Mouse (Mus musculus) cerebellum, adult 11 months (tissue): ENCODE measurements around the gene Spsb4.
"Not testable (repeated sequence)": the region's sequence is repeated elsewhere in the genome, so short reads cannot be mapped to it uniquely, and the experiment has no call there.

Source experiments
- DNase-seq: peaks from one replicate; pipeline ENCODE4 v3.0.0; 2022

Gene Spsb4

DNA sequence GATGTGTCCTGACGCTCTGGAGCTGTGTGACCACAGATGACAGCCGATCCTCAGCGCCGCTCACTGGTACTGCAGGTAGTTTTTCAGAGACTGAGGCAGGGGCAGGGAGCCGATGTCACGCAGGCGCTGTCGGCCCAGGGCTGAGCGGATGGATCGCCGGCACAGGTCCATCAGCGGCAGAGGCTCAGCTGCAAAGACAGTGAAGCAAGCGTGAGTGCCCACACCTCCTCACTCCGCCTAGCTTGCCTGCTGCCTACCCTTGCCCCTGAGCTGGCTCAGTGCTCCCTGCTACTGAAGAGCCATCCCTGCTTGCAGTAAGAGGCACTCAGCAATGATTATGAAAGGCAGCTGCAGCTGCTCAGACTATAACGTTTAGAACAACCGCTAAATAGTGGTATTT is 74.1 kb downstream of the Spsb4 start:
- no peak for DNase-seq

DNA sequence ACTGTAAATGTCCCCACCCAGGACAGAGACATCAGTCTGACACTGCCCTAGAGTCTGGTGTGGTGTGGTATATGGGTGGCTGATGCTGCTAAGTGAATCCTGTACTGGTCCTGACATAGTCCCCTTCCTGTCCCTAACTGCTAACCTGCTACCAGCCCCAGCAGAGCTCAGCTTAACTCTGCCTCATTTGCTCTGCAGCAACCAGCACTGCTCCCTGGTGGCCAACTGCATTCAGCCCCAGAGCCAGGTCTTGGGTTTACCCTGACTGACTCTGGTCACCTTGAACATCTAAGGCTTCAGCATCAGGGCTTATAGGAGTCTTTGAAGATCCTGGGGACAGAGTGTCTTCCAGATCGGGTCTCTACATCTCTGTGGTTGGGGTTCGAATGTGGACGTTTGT is 75.7 kb downstream of the Spsb4 start:
- DNase-seq, result no peak

DNA sequence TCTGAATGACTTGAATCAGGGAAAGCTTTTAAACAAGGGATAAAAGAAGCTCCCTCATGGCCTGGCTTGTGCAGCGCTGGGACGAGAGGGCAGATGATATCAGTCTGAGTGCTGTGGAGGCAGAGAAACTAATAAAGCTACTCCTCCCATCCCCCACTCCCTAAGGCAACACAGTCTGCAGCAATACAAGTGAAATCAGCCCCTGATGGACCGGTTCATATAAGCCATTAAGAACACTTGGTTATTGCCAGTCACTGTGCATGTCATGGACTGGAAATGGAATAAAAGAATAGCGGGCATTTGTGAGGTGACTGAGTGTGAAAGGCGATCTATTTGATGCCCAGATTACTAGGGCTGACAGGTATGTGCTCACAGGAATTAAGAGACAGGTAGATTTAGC is 79.8 kb downstream of the Spsb4 start:
- no peak for DNase-seq

GRCm38 (mm10) chr9:96936427-96936826 is 82.2 kb downstream of the Spsb4 start:
- DNase-seq, result not testable (repeated sequence)

DNA sequence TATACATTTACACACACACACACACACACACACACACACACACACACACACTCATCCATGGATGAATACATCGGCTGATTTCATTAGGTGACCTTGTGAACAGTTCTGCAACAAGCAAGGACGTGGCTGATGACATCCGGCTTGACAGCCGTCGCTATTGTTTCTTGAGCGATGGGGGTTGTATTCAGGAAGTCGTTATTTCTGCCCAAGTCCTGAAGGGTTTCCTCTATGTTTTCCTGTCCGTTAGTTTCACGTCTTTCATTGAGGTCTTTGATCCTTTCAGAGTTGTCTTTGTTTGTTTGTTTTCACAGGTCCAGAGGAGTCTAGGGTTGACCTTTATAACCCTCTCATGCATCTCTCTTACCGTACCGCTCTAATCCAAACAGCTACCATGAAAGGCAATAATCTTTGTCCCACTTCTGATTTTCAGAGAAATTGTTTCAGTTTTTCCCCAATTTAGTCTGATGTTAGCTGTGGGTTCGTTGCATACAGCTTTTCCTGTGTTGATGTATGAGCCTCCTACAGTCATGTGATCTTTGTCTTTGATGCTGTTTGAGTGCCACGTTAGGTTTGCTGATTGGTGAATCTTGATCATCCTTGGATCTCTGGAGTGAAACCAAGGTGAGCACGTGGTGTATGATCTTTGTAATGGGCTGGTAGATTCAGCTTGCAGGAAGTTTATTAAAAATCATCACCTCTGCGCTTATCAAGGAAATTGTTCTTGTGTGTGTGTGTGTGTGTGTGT is 82.9 kb downstream of the Spsb4 start:
- no peak for DNase-seq

GRCm38 (mm10) chr9:96934816-96935215 is 83.8 kb downstream of the Spsb4 start:
- no peak for DNase-seq

DNA sequence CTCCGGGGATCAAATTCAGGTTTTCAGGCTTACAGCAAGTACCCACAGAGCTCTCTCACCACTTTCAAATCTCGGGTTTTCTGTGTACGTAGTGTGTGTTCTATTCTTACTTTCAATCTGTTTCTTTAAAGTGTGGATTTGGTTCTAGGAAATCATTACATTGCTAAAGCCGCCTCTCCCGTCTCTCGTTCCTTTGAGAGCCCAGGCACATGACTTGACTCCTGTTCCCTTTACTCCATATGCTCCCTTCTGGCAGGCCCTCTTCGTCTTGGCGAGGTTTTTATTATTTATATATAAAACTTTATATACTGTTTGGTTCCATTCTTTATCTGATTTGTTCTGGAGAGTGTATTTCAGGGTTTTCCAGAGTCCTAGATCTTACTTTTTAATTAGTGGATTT is 85.9 kb downstream of the Spsb4 start:
- DNase-seq, result no peak

DNA sequence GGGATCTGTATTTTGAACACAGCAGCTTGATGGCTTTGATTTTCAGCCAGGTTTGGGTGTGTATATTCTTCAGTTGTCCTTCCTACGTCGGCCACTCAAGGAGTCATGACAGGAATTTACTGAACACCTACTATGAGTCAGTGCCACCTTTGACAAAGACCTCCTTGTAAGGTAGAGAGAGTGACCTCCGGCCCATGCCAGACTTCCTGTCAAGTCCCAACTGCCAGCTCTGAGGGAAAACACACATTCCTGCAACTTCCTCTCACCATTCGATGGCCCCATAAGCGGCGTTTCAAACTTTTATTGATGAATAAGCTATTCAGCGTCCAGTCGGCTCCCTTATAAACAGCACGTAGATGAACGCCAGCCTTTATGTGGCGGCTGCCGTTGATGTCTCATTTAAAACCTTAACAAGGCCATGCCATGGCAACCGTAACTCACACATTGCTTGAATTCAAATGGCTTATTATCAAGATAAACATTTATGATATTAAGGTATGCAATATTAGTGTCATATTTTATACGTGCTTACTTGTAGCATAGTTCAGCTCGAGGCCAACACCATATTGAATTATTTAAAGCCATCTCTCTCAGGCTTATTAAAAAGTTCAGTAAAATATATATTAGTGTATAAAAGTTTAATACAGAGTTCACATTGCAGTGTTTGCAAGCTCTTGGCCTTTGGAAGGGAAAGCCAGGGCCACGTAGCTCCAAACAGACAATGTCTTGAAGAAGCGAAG is 94.9 kb downstream of the Spsb4 start:
- DNase-seq, result no peak

GRCm38 (mm10) chr9:96923119-96923518 is 95.5 kb downstream of the Spsb4 start:
- no peak for DNase-seq

GRCm38 (mm10) chr9:96916620-96917538 is 101.8 kb downstream of the Spsb4 start:
- DNase-seq, result peak; percentile 95

DNA sequence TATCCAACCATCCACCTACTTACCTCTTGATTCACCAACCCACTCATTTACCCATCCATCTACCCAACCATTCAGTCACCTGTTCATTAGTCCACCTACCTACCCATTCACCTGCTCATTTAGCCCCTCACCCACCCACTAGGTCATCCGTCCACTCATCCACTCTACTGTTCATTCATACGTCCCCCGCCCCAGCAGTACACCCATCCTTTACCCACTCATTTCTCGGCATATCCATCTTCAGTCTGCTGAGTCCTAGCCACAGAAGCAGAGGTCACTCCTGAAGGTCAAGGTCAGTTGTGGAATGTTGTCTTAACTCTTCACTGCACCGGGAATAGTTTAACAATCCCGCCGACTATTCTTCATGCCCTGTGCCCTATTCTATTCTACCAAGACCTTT is 102.6 kb downstream of the Spsb4 start:
- no peak for DNase-seq

DNA sequence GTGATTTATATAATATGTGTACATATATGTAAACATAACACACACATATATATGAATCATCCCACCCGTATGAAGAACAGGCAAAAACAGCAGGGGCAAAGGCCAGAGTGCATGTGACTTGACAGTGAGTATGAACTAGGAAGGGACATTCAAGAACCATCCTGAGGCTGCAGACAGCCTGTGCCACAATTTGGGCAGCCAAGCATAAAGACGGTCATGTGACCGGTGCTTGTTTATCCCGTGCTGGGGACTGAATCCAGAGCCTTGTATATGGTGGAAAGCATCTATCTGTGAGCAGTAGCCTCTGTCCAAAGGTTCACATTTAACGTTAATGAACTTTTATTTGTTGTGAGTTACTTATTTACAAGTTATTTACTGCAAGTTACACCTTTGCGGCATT is 103.8 kb downstream of the Spsb4 start:
- DNase-seq, result no peak

DNA sequence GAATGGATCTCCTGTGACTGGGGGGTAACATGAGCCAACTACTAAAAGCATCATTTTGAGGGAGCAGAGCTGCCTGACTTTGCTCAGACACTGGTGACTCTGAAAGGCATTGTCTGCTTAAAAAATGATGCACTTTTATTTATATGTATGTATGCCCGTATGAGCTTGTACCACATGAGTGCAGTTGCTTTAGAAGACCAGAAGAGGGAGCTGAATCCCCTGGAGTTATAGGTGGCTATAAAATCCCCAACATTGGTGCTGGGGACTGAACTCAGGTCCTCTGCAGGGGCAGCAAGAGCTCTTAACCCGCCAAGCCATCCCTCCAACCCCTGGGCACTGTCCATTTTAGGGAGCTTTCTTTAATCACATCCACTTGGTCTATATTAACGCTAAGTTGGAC is 104.6 kb downstream of the Spsb4 start:
- DNase-seq, result no peak

- DNase-seq, result no peak
Measured at GRCm38 (mm10) chr9:96909503-96909902, 109.1 kb downstream of the Spsb4 start.

DNA sequence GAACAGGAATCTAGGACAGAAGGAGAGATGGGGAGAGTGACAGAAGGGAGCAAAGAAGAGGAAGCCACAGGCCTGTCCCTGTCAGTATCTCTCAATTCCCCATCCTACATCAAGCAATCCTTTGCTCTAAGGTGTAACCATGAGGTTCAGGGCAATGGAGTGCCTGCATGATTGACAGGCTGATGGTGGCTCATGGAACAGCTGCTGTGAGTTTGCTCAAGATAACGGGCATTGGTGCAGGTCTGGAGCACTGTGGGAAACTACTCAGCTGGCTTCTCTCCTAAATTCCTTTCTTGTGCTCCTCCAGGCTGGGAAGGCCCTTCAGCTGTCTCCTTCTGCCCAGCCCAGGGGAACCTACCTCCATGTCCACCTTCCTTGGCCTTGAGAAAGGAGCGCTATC is 109.9 kb downstream of the Spsb4 start:
- DNase-seq, result no peak

DNA sequence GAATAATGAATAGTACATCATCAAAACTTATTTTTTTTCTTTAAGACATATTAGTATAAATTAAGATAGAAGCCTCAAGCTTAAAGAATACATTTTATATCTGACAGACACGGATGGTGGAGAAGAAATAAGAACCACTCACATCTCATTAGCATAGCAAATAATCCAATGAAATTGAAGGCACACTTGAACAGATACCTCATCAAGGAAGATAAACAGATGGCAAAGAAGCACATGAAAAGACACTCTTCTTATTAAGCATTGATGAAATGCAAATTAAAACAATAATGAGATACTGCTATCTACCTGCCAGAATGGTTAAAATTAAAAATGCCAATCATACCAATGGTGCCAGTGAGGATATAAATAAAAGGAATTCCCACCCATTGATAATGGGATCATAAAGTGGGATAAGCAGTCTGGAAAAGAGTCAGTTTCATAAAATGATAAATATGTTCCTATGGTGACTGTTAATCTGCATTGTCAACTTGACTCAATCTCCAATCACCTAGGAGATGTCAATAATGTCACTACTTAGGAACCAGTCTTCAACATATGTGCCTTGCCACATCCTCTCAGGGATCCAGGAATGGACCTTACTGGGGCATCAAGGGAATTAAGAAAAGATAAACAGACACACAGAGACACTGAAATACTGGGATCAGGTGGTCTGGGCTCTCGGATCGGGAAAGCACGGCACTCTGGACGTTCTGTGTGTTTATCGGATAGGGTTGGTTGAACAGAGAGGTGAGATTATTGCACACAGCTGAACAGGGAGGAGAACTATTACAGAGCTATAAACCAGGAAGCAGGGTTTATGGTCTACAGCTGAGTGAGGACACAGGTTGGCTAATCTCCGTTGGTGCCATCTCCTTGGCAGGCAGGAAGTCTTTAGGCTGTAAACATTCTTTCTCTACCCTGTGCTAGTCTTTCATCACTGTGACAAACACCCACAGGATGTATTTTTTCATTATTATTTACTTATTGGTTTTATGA is 114.0 kb downstream of the Spsb4 start:
- no peak for DNase-seq

DNA sequence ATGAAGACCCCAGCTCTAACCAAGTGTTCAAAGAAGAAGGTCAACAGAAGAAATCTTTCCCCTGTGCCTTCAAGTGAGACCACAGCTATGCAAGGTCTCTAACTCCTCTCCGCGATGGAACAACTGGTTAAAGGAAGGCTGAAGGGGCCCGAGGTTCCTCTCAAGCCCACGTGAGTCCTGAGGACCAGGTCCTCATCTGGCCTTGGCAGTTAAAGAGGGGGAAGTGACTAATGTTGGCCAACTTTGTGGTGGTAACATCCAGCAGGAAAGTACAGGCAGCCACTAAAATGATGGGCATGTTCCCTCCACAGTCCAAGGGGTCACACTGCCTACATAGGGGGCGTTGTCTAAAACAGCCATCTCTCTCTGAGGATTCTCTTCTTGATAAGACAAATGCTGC is 118.9 kb downstream of the Spsb4 start:
- no peak for DNase-seq

- DNase-seq, result no peak
Measured at GRCm38 (mm10) chr9:96899004-96899403, 119.6 kb downstream of the Spsb4 start.

- DNase-seq, result no peak
Measured at GRCm38 (mm10) chr9:96896690-96897089, 122.0 kb downstream of the Spsb4 start.

- DNase-seq, result no peak
Measured at GRCm38 (mm10) chr9:96893582-96893981, 125.1 kb downstream of the Spsb4 start.
